Mouse (Mus musculus) cerebellum, adult 2 months (tissue): ENCODE data around the gene Cradd. TPM values are rescaled to one million over a fixed set of nuclear protein-coding genes. Genes with fewer than 3 reads are reported as not detected.

ENCODE experiments used
- DNase-seq, 2 experiments: peaks; one replicate each; pipeline ENCODE4 v3.0.0; 2021
- H3K27ac ChIP-seq: fragments of 200-500 bp; 2 replicates; pipeline ENCODE4 v1.5.1; 2012; ENCODE audit warnings: low read length, control low read depth, inconsistent platforms; ENCODE audit not compliant: insufficient read depth
- H3K27me3 ChIP-seq: fragments of 200-500 bp; 2 replicates; pipeline ENCODE4 v1.6.1; 2012; ENCODE audit warnings: inconsistent platforms, mild to moderate bottlenecking, low read length, moderate library complexity; ENCODE audit not compliant: control insufficient read depth, insufficient read depth
- H3K4me1 ChIP-seq: fragments of 200-500 bp; 2 replicates; pipeline ENCODE4 v1.6.1; 2011; ENCODE audit warnings: low read length; ENCODE audit not compliant: control insufficient read depth, insufficient read depth
- H3K4me3 ChIP-seq: fragments of 200-500 bp; replicated peaks from 2 replicates; pipeline ENCODE3; 2011; ENCODE audit warnings: mild to moderate bottlenecking, low read depth, low read length, control low read depth; ENCODE audit not compliant: insufficient read depth
- CTCF ChIP-seq: fragments of 200-500 bp; IDR thresholded peaks from 2 replicates; pipeline ENCODE4 v1.5.1; 2011; ENCODE audit warnings: low read depth, mild to moderate bottlenecking, control low read depth, low read length, moderate library complexity, borderline replicate concordance; ENCODE audit not compliant: insufficient read depth
- POLR2A ChIP-seq: fragments of 200-500 bp; IDR thresholded peaks from 2 replicates; pipeline ENCODE4 v1.6.1; 2011; ENCODE audit warnings: low read length, control low read depth, borderline replicate concordance; ENCODE audit not compliant: insufficient read depth
- WGBS: fragments of 180-500 bp; shearing (Covaris S2); methylation state at CpG from one replicate; pipeline ENCODE4 v1.1.7; 2018; 5-methylcytosine and 5-hydroxymethylcytosine counted together
- polyA plus RNA-seq: library from polyadenylated mRNA; depleted of rRNA; stranded (reverse); fragments of >200 nt; gene quantifications from 2 replicates; pipeline ENCODE4 v1.2.3, GENCODE M21; 2012

Gene Cradd
- polyA plus RNA-seq, 1 experiment: 11.7 TPM

DNA sequence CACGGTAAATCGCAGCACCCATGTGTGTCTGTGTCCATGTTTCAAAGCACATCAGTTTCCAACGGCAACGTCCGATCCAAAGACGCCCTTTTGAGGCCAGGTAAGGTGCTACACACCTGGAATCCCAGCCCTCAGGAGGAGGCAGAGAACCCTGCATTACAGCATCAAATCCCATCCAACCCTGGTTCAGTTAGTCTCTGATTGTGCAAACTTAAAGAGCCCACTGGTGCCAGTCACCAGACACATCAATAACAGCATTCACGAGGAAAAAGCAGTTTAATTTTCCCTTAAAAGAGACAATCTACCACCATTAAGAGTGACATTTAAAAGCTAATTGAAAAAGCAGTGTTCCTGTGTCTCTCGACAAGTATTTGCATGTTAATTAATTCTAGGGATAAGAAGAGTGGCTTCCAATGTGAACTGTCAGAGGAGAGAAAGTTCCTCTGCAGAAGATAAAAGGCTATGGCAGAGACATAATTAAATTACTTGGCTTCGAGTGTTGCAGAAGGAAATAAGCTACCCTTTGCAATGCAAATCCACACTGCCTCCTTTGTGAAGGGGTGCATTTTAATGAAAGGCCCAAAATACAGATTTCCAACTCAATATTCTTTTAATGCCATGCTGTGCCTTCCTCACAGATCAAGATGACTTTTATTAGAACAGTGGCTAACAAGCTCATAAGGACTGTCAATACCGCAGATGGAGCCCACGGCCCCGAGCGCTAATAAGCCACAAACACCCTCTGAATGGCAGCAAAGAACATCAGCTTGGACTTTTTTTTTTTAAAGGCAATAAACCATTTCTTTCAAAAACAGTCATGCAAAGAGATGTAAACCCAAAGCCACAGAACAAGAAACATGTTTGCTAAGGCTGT lies 84.5 kb downstream of the Cradd start:
- 72% methylated on average over 13 of the region's 13 CpGs for WGBS
- no peak for DNase-seq
- Histone ChIP-seq H3K4me1 (no peaks in the 10 kb centered on the region), H3K4me3 (no peak overlapping the region), H3K27ac (no peak overlapping the region), H3K27me3 (no peaks in the 10 kb centered on the region)
- no peak for TF ChIP-seq POLR2A
- no peak for TF ChIP-seq CTCF

DNA sequence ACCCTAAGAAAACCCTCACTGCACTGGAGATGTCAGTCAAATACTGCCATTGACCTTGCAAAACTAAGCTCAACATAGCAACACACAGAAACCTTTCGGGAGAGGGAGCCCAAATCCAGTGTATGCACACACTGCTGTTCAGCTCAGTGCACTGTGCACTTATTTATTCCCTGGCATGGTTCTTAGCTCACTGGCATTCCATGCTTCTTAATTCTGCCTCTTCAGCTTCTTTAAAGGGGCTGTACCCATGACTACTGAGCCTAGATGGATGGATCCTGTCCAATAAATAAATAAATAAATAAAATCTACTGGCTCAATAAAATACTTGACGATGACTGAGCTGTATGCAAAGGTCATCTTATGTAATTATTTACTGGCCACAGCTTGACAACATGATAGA lies 85.3 kb downstream of the Cradd start:
- DNase-seq: no peak
- TF ChIP-seq CTCF: no peak
- no peak for TF ChIP-seq POLR2A
- no peaks in the 10 kb centered on the region for H3K4me1 ChIP-seq
- no peak overlapping the region for H3K4me3 ChIP-seq
- no peak overlapping the region for H3K27ac ChIP-seq
- 80% methylated on average over 2 of the region's 2 CpGs for WGBS
- H3K27me3 ChIP-seq: no peaks in the 10 kb centered on the region

DNA sequence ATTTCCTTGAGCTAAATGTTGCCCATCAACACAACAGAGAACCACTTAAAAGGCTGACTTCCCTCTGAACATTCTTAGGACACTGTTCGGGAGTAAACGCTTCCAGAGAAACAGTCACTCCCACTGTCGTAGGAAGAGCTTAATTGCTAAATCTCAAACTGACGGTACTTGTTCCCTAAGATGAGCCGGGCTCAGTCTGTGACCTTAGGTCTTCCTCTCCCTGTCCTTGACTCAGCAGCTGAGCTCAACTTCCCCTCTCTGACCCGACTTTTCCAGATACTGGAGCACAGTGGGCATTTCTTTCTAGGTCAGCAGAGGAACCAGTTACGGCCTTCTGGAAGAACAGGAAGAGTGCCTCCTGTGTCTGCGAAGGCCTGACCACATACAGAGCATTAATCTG lies 87.7 kb downstream of the Cradd start:
- no peak overlapping the region for H3K27ac ChIP-seq
- no peaks in the 10 kb centered on the region for H3K27me3 ChIP-seq
- no peaks in the 10 kb centered on the region for H3K4me1 ChIP-seq
- TF ChIP-seq CTCF (no peak), POLR2A (no peak)
- H3K4me3 ChIP-seq: no peak overlapping the region
- DNase-seq: no peak
- 84% methylated on average over 8 of the region's 8 CpGs for WGBS

- Histone ChIP-seq H3K27me3 (no peaks in the 10 kb centered on the region), H3K4me3 (no peak overlapping the region), H3K27ac (no peak overlapping the region), H3K4me1 (no peaks in the 10 kb centered on the region)
- no peak for DNase-seq
- WGBS: 66% methylated on average over 3 of the region's 3 CpGs
- TF ChIP-seq CTCF (no peak), POLR2A (no peak)
Measured at GRCm38 (mm10) chr10:95234661-95235060, 89.3 kb downstream of the Cradd start.

- DNase-seq: no peak
- no peaks in the 10 kb centered on the region for H3K27me3 ChIP-seq
- H3K4me3 ChIP-seq: no peak overlapping the region
- TF ChIP-seq CTCF (no peak), POLR2A (no peak)
- 59% methylated on average over 10 of the region's 10 CpGs for WGBS
- H3K4me1 ChIP-seq: no peaks in the 10 kb centered on the region
- H3K27ac ChIP-seq: no peak overlapping the region
Measured at GRCm38 (mm10) chr10:95233044-95233443, 90.9 kb downstream of the Cradd start.

DNA sequence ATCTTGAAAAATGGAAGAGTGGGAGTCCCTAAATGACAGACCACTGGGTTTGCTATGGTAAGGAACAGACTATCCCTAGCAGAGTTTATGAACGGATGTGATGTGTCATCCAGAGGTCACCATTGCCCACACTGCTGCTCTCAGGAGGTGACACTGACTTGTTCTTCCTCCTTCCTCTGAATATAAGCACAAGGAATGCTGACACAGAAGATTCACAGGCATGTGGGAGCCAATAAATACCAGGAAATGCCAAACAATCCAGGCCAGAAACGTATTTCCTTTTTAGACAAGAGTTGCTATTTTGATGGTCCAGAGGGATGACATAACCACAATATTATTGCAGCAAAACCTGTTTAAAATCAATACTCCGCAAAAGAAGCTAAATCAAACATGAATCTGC lies 91.4 kb downstream of the Cradd start:
- no peaks in the 10 kb centered on the region for H3K4me1 ChIP-seq
- H3K27me3 ChIP-seq: no peaks in the 10 kb centered on the region
- WGBS: 74% methylated on average over 3 of the region's 3 CpGs
- TF ChIP-seq POLR2A (no peak), CTCF (no peak)
- no peak overlapping the region for H3K4me3 ChIP-seq
- no peak overlapping the region for H3K27ac ChIP-seq
- DNase-seq: no peak

DNA sequence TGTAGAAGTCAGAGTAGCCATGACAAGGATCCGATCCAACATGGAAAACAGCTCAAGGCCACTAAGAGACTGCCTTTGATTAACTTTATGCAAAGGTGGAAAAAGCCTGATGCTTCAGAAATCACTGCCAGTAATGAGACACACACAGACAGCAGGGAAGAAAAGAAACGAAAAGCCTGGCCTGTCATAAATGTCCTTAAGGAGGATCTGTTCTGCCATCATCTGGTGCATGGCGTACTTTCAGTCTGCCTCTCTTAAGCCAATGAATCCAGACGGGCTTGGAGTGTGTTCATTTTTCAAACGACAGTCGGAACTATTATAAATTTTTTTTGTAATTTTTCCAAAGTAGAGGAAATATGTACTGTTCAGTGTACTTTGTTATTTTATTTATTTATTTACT lies 95.7 kb downstream of the Cradd start:
- TF ChIP-seq CTCF (no peak), POLR2A (no peak)
- Histone ChIP-seq H3K27ac (no peak overlapping the region), H3K4me3 (no peak overlapping the region), H3K4me1 (no peaks in the 10 kb centered on the region), H3K27me3 (no peaks in the 10 kb centered on the region)
- 53% methylated on average over 6 of the region's 6 CpGs for WGBS
- DNase-seq: no peak

- DNase-seq: no peak
- no peaks in the 10 kb centered on the region for H3K27me3 ChIP-seq
- TF ChIP-seq POLR2A (no peak), CTCF (no peak)
- WGBS: 97% methylated on average over 1 of the region's 1 CpGs
- no peaks in the 10 kb centered on the region for H3K4me1 ChIP-seq
- H3K4me3 ChIP-seq: no peak overlapping the region
- no peak overlapping the region for H3K27ac ChIP-seq
Measured at GRCm38 (mm10) chr10:95227590-95227989, 96.3 kb downstream of the Cradd start.
